Mouse (Mus musculus) NIH3T3 (cell line): ENCODE data around the gene Tmem117.

ENCODE experiments used
- DNase-seq: peaks from one replicate; pipeline ENCODE4 v3.0.0-alpha.2; 2012; ENCODE audit warnings: low read depth

The Tmem117 gene

DNA sequence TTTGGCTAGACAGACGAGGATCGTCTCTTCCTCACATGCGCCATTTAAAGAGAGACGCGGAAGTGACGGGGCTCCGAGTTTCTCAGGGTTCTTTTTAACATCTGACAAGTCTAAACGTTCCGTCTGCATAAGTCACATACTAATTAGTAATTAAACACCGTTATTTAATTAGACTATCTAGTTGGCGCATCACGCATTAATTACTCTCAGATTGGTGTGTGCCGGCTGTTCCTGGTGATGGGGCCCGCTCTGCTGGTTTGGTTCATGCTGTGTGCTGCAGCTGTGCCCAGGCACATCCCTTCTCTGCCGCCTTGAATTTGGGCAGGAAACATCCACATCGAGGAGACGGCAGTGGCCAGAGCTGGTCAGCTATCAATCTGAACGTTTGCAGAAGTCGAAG, 142.7 kb downstream of the Tmem117 start:
- no peak for DNase-seq

GRCm38 (mm10) chr15:94776119-94777069, 147.4 kb downstream of the Tmem117 start:
- no peak for DNase-seq

GRCm38 (mm10) chr15:94781556-94781955, 152.5 kb downstream of the Tmem117 start:
- DNase-seq = no peak

GRCm38 (mm10) chr15:94793455-94793854, 164.4 kb downstream of the Tmem117 start:
- no peak for DNase-seq

GRCm38 (mm10) chr15:94795484-94795883, 166.5 kb downstream of the Tmem117 start:
- no peak for DNase-seq

- no peak for DNase-seq
Measured at GRCm38 (mm10) chr15:94798236-94798635, 169.2 kb downstream of the Tmem117 start.

GRCm38 (mm10) chr15:94801462-94801861, 172.4 kb downstream of the Tmem117 start:
- no peak for DNase-seq

DNA sequence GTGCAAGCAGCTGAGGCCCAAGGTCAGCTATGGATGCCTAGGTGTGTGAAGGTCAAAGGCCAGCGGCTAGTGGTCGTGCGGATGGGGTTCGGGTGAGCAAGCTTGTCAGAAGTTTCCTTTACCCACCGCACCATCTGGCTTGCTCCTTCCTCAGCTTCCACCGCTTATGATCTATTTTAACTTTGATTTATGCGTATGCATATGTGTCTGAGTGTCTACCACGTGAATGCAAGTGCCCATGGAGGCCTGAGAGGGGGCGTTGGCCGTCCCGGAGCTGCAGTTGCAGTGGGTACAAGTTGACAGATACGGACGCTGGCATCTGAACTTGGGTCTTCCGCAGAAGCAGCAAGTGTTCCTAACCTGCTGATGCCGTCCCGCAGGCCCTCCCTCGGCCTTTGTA, 173.8 kb downstream of the Tmem117 start:
- no peak for DNase-seq

GRCm38 (mm10) chr15:94803624-94804342, 174.8 kb downstream of the Tmem117 start:
- no peak for DNase-seq

DNA sequence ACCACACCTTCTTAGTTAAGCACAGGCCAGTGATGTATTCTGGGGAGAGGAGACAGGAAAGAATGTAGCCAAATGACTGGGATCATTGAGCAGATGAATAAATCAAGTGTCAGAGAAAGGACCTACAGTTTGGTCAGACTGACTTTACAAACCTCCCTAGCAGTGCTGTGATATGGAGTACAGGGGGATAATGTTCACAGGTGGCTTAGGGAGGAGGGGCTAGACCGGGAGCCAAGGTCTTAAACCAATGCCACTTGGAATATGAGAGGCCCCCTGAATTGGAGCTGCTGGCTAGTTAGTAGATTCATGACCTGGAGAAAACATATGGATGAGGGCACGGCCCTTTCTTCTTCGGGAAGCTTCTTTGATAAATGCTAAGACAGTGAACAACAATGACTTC, 177.0 kb downstream of the Tmem117 start:
- no peak for DNase-seq

DNA sequence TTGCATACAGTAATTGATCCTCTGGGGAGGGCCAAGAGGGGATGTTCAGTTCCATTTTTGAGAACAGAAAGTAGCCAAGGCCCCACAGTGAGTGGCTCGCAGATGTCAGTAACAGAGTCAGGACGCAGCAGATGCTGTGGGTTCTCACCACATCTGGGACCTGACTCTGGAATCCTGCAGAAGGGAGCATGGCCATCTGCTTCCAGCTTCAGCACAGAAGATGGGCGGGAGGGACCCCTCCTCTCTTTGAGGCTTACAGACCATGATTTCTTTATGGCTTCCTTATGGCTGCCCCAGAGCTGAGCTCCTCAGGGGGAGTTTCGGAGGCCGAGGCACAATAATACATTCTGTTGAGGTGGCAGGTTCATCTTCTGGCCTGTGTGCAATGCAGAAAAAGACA, 182.5 kb downstream of the Tmem117 start:
- no peak for DNase-seq

- DNase-seq = no peak
Measured at GRCm38 (mm10) chr15:94814213-94815100, 185.4 kb downstream of the Tmem117 start.

GRCm38 (mm10) chr15:94835634-94836033, 206.6 kb downstream of the Tmem117 start:
- DNase-seq = no peak

GRCm38 (mm10) chr15:94838646-94839045, 209.6 kb downstream of the Tmem117 start:
- DNase-seq = no peak

DNA sequence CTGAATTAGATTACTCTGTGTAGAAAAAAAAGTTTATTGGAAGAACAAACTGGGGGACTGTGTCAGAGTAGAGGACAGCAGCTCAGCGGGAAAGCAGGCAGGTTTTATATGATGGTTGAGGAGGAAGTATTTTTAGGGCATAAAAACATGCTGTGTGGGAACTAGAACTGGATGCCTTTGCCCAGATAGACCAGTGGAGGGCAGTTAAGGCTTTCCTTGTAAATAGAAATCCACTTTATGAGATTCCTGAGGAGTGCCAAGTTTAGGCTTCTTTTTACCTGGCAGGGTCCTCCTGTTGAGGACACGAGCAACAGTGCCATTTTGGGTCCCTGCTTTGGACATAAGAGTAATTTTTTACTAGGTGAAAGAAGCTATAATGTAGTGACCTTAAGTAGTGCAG, 218.5 kb downstream of the Tmem117 start:
- no peak for DNase-seq

DNA sequence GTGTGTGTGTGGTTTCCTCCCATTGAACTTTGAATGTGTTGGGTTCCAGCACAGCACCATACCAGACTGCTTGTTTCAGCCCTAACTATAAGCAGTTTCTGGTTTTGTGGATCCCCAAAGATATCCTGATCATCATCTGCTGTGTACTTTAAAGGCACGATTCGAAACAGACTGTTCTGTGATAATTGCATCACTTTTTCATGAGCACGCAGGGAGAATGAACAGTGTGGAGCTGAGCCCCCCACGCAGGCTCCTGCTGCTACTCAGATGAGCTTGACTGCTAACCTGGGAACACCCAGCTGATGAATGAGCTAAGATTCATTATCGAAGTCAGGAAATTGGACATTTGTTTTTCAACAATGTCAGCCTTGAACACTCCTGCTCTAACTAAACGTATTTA, 230.6 kb downstream of the Tmem117 start:
- no peak for DNase-seq

- DNase-seq = no peak
Measured at GRCm38 (mm10) chr15:94861173-94861572, 232.1 kb downstream of the Tmem117 start.

GRCm38 (mm10) chr15:94864134-94864533, 235.1 kb downstream of the Tmem117 start:
- no peak for DNase-seq

GRCm38 (mm10) chr15:94868372-94868771, 239.3 kb downstream of the Tmem117 start:
- no peak for DNase-seq

DNA sequence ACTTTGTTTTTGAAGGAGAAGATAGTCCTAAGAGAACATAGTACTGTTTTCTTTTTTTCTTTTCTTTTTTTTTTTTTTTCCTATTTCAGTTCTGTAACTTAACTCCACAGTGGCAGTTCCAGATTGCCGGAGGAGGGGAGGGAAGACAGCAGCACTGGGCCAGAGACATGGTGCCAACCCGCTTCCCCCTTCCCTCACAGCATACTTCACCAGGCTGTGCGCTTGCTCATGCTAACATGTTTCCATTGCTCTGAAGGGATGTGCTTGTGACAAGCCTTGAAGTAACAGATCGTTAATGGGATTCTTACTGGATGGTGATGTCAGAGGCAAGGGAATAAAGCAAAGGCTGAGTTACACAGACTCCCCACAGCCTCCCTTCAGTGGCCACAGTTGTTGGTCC, 256.0 kb downstream of the Tmem117 start:
- DNase-seq = no peak

GRCm38 (mm10) chr15:94893201-94893600, 264.2 kb downstream of the Tmem117 start:
- DNase-seq = no peak

- no peak for DNase-seq
Measured at GRCm38 (mm10) chr15:94894086-94894485, 265.1 kb downstream of the Tmem117 start.
